Mouse (Mus musculus) CD4-positive helper T cell, adult 2 months (primary cell): Measurements from ENCODE around the gene Tomm6.

ENCODE experiments used
- DNase-seq: peaks from one replicate; pipeline ENCODE4 v3.0.0-alpha.2; 2012; ENCODE audit warnings: low read depth, missing footprints, low spot score

The Tomm6 gene

GRCm38 (mm10) chr17:47694503-47695336, 6.5 kb upstream of the Tomm6 start, which contains the start of gene Prickle4:
Gene Prickle4, minus strand, starts transcription at chr17:47694736.
- peak; percentile 93 for DNase-seq

GRCm38 (mm10) chr17:47694442-47694502, 6.1 kb upstream of the Tomm6 start, which contains the start of gene Gm21981:
Gene Gm21981, minus strand, starts transcription at chr17:47694455.
- no peak for DNase-seq

- DNase-seq = no peak
Observed at GRCm38 (mm10) chr17:47693671-47694441, 5.7 kb upstream of the Tomm6 start.

- no peak for DNase-seq
Observed at GRCm38 (mm10) chr17:47691650-47692049, 3.5 kb upstream of the Tomm6 start.

- DNase-seq = no peak
Observed at GRCm38 (mm10) chr17:47689894-47690293, 1.7 kb upstream of the Tomm6 start.

GRCm38 (mm10) chr17:47688608-47689575, 706 bp upstream of the Tomm6 start, which contains the start of gene Frs3:
Gene Frs3, plus strand, starts transcription at chr17:47689030.
- DNase-seq = peak; percentile 65

- DNase-seq = peak; percentile 98
Observed at GRCm38 (mm10) chr17:47687409-47688343, 510 bp downstream of the Tomm6 start.

GRCm38 (mm10) chr17:47682836-47683235, 5.3 kb downstream of the Tomm6 start:
- peak; percentile 63 for DNase-seq

- DNase-seq = no peak
Observed at GRCm38 (mm10) chr17:47678702-47679101, 9.5 kb downstream of the Tomm6 start.

- no peak for DNase-seq
Observed at GRCm38 (mm10) chr17:47678238-47678637, 9.9 kb downstream of the Tomm6 start.

GRCm38 (mm10) chr17:47676581-47676980, 11.6 kb downstream of the Tomm6 start:
- peak; percentile 53 for DNase-seq

- DNase-seq = no peak
Observed at GRCm38 (mm10) chr17:47672311-47673111, 15.7 kb downstream of the Tomm6 start.

GRCm38 (mm10) chr17:47671988-47672310, 16.2 kb downstream of the Tomm6 start:
- no peak for DNase-seq

- no peak for DNase-seq
Observed at GRCm38 (mm10) chr17:47669166-47669565, 19.0 kb downstream of the Tomm6 start.

- no peak for DNase-seq
Observed at GRCm38 (mm10) chr17:47664474-47664873, 23.7 kb downstream of the Tomm6 start.

- DNase-seq = no peak
Observed at GRCm38 (mm10) chr17:47663009-47663713, 25.0 kb downstream of the Tomm6 start.

- DNase-seq = no peak
Observed at GRCm38 (mm10) chr17:47658741-47659243, 29.4 kb downstream of the Tomm6 start.

- no peak for DNase-seq
Observed at GRCm38 (mm10) chr17:47657901-47658300, 30.3 kb downstream of the Tomm6 start.

GRCm38 (mm10) chr17:47655697-47656096, 32.5 kb downstream of the Tomm6 start:
- no peak for DNase-seq
